Mouse (Mus musculus): ENCODE data around the gene Aox1.

The Aox1 gene

GRCm38 (mm10) chr1:58107066-58107465, 77.3 kb downstream of the Aox1 start:
- DNase-seq (ENCODE audit: low read depth, low spot score), result no peak

- DNase-seq (ENCODE audit: low read depth, low spot score), result no peak
These were observed 80.5 kb downstream of the Aox1 start for GRCm38 (mm10) chr1:58110241-58110640.

- no peak for DNase-seq (ENCODE audit: low read depth, low spot score)
These were observed 81.6 kb downstream of the Aox1 start for GRCm38 (mm10) chr1:58111315-58111714.

GRCm38 (mm10) chr1:58112880-58113279, 83.1 kb downstream of the Aox1 start, which contains the start of gene Aox3:
Gene Aox3 (plus strand): TSS chr1:58113130.
- peak; percentile 35 for DNase-seq (ENCODE audit: low read depth, low spot score)

GRCm38 (mm10) chr1:58113441-58113840, 83.7 kb downstream of the Aox1 start:
- no peak for DNase-seq (ENCODE audit: low read depth, low spot score)

- DNase-seq (ENCODE audit: low read depth, low spot score), result no peak
These were observed 84.4 kb downstream of the Aox1 start for GRCm38 (mm10) chr1:58114021-58114560.

- DNase-seq (ENCODE audit: low read depth, low spot score), result no peak
These were observed 85.1 kb downstream of the Aox1 start for GRCm38 (mm10) chr1:58114666-58115375.

GRCm38 (mm10) chr1:58118231-58118630, 88.5 kb downstream of the Aox1 start:
- DNase-seq (ENCODE audit: low read depth, low spot score), result no peak

GRCm38 (mm10) chr1:58124901-58125300, 95.2 kb downstream of the Aox1 start:
- DNase-seq (ENCODE audit: low read depth, low spot score), result no peak

GRCm38 (mm10) chr1:58137891-58138290, 108.2 kb downstream of the Aox1 start:
- DNase-seq (ENCODE audit: low read depth, low spot score), result no peak

- no peak for DNase-seq (ENCODE audit: low read depth, low spot score)
These were observed 109.3 kb downstream of the Aox1 start for GRCm38 (mm10) chr1:58138986-58139385.

GRCm38 (mm10) chr1:58140607-58141006, 110.9 kb downstream of the Aox1 start:
- no peak for DNase-seq (ENCODE audit: low read depth, low spot score)

GRCm38 (mm10) chr1:58144384-58145069, 114.8 kb downstream of the Aox1 start:
- no peak for DNase-seq (ENCODE audit: low read depth, low spot score)

- DNase-seq (ENCODE audit: low read depth, low spot score), result no peak
These were observed 116.3 kb downstream of the Aox1 start for GRCm38 (mm10) chr1:58146026-58146425.

- DNase-seq (ENCODE audit: low read depth, low spot score), result no peak
These were observed 118.0 kb downstream of the Aox1 start for GRCm38 (mm10) chr1:58147776-58148175.

- DNase-seq (ENCODE audit: low read depth, low spot score), result no peak
These were observed 122.5 kb downstream of the Aox1 start for GRCm38 (mm10) chr1:58152247-58152646.
